ENCODE assay signal across 20 mouse cellular contexts in the genomic region with DNA sequence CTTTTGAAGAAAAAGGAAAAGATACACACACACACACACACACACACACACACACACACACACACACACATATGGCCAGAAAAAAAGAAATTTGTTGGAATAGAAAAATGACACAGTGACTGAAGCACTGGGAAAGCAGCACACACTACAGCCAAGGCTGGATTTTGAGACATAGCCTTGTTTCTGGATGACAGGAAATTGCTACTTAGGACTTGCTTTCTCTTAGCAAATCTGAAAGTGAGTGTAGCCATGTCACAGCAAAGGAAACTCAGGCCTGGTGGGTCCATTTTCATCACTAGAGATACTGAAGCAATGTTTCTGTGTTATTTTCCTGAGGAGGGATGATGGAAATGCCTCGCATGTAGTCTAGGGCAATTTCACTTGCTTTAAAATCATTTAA.
DNase-seq lines count a peak whose midpoint lies in the region; ATAC-seq and TF ChIP-seq lines count a peak whose summit lies in the region.
"Had no signal": no experiment of that assay in that cellular context is flagged by ENCODE, and none has a peak within 500 bp of the region (broad histone marks: within the 10 kb centered on the region; RNA-seq: fewer than 3 reads in every experiment).

No protein-coding gene starts in this region.

- 19% methylated on average over 1 of the region's 1 CpGs for WGBS in heart, embryonic 15.5 days
- 12% methylated on average over 1 of the region's 1 CpGs for WGBS in lung, embryonic 14.5 days
- WGBS in embryonic facial prominence, embryonic 12.5 days: 13% methylated on average over 1 of the region's 1 CpGs
- WGBS in limb, embryonic 10.5 days: 4% methylated on average over 1 of the region's 1 CpGs

- no peak overlapping the region for H3K4me3 ChIP-seq in heart, embryonic 15.5 days
- no peak overlapping the region for H3K4me3 ChIP-seq in lung, embryonic 14.5 days (ENCODE audit: low read depth, low read length)
- H3K4me3 ChIP-seq in embryonic facial prominence, embryonic 12.5 days: no peak overlapping the region
- no peak overlapping the region for H3K4me3 ChIP-seq in limb, embryonic 10.5 days
- H3K4me3 ChIP-seq: forebrain, embryonic 15.5 days; gastrocnemius, adult 2 months; neural tube, embryonic 13.5 days had no signal

- no peak for ATAC-seq in heart, embryonic 15.5 days (replicated peaks; ENCODE audit: insufficient number of reproducible peaks, insufficient read depth, low FRiP score, low read depth)
- peak; percentile 11 for ATAC-seq in lung, embryonic 14.5 days (ENCODE audit: insufficient read depth)
- ATAC-seq in embryonic facial prominence, embryonic 12.5 days (ENCODE audit: insufficient number of reproducible peaks, insufficient read depth, low FRiP score, low TSS enrichment): no peak
- ATAC-seq: CD4-positive, CD25-positive, alpha-beta regulatory T cell, adult 4 months had no signal

- H3K9ac ChIP-seq in heart, embryonic 15.5 days: no peak overlapping the region
- no peak overlapping the region for H3K9ac ChIP-seq in lung, embryonic 14.5 days
- H3K9ac ChIP-seq in embryonic facial prominence, embryonic 12.5 days: no peak overlapping the region
- H3K9ac ChIP-seq: forebrain, embryonic 15.5 days; neural tube, embryonic 13.5 days had no signal

- H3K4me1 ChIP-seq in heart, embryonic 15.5 days (replicated peaks): peaks cover 10% of the 10 kb centered on the region
- 0 out of 2 replicates have a peak, but pooled peaks cover 7% of the 10 kb centered on the region for H3K4me1 ChIP-seq in lung, embryonic 14.5 days (ENCODE audit: insufficient read depth)
- peaks cover 11% of the 10 kb centered on the region for H3K4me1 ChIP-seq in embryonic facial prominence, embryonic 12.5 days
- peaks cover 16% of the 10 kb centered on the region for H3K4me1 ChIP-seq in limb, embryonic 10.5 days

- no peaks in the 10 kb centered on the region for H3K9me3 ChIP-seq in heart, embryonic 15.5 days (replicated peaks)
- H3K9me3 ChIP-seq in lung, embryonic 14.5 days (ENCODE audit: low read depth, low read length): no peaks in the 10 kb centered on the region
- H3K9me3 ChIP-seq in embryonic facial prominence, embryonic 12.5 days: no peaks in the 10 kb centered on the region
- no peaks in the 10 kb centered on the region for H3K9me3 ChIP-seq in limb, embryonic 10.5 days (replicated peaks)
- H3K9me3 ChIP-seq: forebrain, embryonic 15.5 days; neural tube, embryonic 13.5 days had no signal

- DNase-seq in heart, adult 11 months: no peak
- DNase-seq in lung, embryonic 14.5 days: peak; percentile 20
- DNase-seq in lung, postnatal 4 days: no peak
- no peak for DNase-seq in limb, embryonic 10.5 days (ENCODE audit: low spot score)
- DNase-seq in lung, adult 18-20 months: no peak
- no peak for DNase-seq in embryo, embryonic 10 days (ENCODE audit: low spot score)
- DNase-seq: adrenal gland, adult 2 months; cerebellum, adult 11 months; cerebellum, postnatal 36 days; gastrocnemius, adult 2 months; kidney, postnatal 4 days; left cerebral cortex, postnatal 4 days; midbrain, embryonic 14.5 days; thymus, postnatal 36 days had no signal

- H3K36me3 ChIP-seq in heart, embryonic 15.5 days: no peaks in the 10 kb centered on the region
- no peaks in the 10 kb centered on the region for H3K36me3 ChIP-seq in lung, embryonic 14.5 days (ENCODE audit: insufficient read depth)
- no peaks in the 10 kb centered on the region for H3K36me3 ChIP-seq in embryonic facial prominence, embryonic 12.5 days
- H3K36me3 ChIP-seq in limb, embryonic 10.5 days: no peaks in the 10 kb centered on the region
- H3K36me3 ChIP-seq: forebrain, embryonic 15.5 days; neural tube, embryonic 13.5 days had no signal

- H3K27me3 ChIP-seq in heart, embryonic 15.5 days: no peaks in the 10 kb centered on the region
- H3K27me3 ChIP-seq in lung, embryonic 14.5 days (ENCODE audit: insufficient read depth, low read length): no peaks in the 10 kb centered on the region
- no peaks in the 10 kb centered on the region for H3K27me3 ChIP-seq in embryonic facial prominence, embryonic 12.5 days
- no peaks in the 10 kb centered on the region for H3K27me3 ChIP-seq in limb, embryonic 10.5 days (ENCODE audit: low read depth, poor library complexity, severe bottlenecking)
- H3K27me3 ChIP-seq: forebrain, embryonic 15.5 days; neural tube, embryonic 13.5 days had no signal

- H3K4me2 ChIP-seq in heart, embryonic 15.5 days: no peak overlapping the region
- H3K4me2 ChIP-seq in lung, embryonic 14.5 days: no peak overlapping the region
- H3K4me2 ChIP-seq in embryonic facial prominence, embryonic 12.5 days (replicated peaks): no peak overlapping the region
- H3K4me2 ChIP-seq: forebrain, embryonic 15.5 days; neural tube, embryonic 13.5 days had no signal

- no peak for TF ChIP-seq CTCF in lung, embryonic 14.5 days (IDR thresholded peaks at IDR 0.05; ENCODE audit: low read depth)

- H3K27ac ChIP-seq in heart, embryonic 15.5 days: peak overlapping the region; percentile 22; the same call in 1 of the 2 replicates
- peak overlapping the region; percentile 66; the same call in 1 of the 2 replicates for H3K27ac ChIP-seq in lung, embryonic 14.5 days (ENCODE audit: low read depth)
- H3K27ac ChIP-seq in embryonic facial prominence, embryonic 12.5 days: peak overlapping the region; percentile 61
- H3K27ac ChIP-seq in limb, embryonic 10.5 days: peak overlapping the region; percentile 83
- H3K27ac ChIP-seq: forebrain, embryonic 15.5 days; gastrocnemius, adult 2 months; macrophage; neural tube, embryonic 13.5 days had no signal

Comparison
In these comparisons a context has a peak if more than half of its experiments do, and no peak if none do; other contexts are left out.
1. H3K27ac ChIP-seq: peak in every context shown above with its lines; median percentile 83 in limb, embryonic 10.5 days; 66 in lung, embryonic 14.5 days; 61 in embryonic facial prominence, embryonic 12.5 days; 22 in heart, embryonic 15.5 days.